Mouse (Mus musculus): ENCODE measurements around the gene Paip2b. TPM values are rescaled to one million over a fixed set of nuclear protein-coding genes. Genes with fewer than 3 reads are reported as not detected.

Paip2b gene
- total and polyA plus RNA-seq, 3 experiments, result 26.7 to 36.3 (median 30.9) TPM

DNA sequence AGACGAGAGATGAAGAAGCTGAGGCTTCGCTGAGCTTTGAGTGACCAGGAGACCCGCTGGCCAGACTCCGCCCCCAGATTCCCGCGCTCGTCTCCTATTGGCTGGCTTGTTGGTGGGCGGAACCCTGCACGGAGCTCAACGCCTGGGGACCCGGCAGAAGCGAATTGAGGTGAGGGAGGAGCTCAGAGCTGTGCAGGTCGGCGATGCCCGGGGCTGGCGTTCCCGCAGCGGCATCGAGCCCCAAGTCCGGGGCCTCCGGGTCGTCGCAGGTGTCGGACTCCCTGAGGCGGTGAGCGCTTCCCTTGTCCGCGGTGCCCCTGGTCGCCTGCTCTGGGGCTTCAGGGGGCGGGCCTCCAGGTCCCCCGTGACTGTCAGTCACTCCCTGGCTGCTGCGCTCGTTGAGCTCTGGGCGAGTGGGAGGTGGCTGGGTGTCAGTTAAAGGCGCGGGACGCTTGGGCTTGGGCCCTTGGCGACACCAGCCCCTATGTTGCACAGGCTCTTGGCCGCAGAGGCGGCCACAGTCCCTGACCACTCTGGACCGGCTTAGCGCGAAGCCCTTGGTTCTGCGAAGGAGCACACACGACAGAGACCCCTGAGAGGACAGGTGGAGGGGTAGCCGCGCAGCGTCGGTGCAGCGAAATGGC lies 35.5 kb upstream of the Paip2b start, which contains the start of gene Zfp638 (continued):
- TF ChIP-seq POLR2AphosphoS2 (IDR thresholded peaks at IDR 0.05; ENCODE audit: low read depth, low read length) (no peak), PAX5 (IDR thresholded peaks at IDR 0.05; ENCODE audit: low read length) (no peak), TCF12 (IDR thresholded peaks at IDR 0.05; ENCODE audit: low read depth, low read length) (0 out of 2 replicates have a peak, but pooled peaks have one; percentile 11), CHD1 (IDR thresholded peaks at IDR 0.05; ENCODE audit: low read depth, low read length) (no peak), MAFK (IDR thresholded peaks at IDR 0.05; ENCODE audit: insufficient replicate concordance, low read length) (no peak), HCFC1 (IDR thresholded peaks at IDR 0.05; ENCODE audit: low read depth, low read length) (no peak), ZNF384 (IDR thresholded peaks at IDR 0.05; ENCODE audit: low read depth, low read length) (no peak), CHD2 (IDR thresholded peaks at IDR 0.05; ENCODE audit: low read length) (no peak), MXI1 (IDR thresholded peaks at IDR 0.05; ENCODE audit: low read depth, low read length) (peak; percentile 55; the same call in 1 of the 2 replicates), SMC3 (IDR thresholded peaks at IDR 0.05; ENCODE audit: low read depth, low read length) (no peak), POLR2A (IDR thresholded peaks at IDR 0.05; ENCODE audit: low read depth, low read length) (peak; percentile 43; the same call in 1 of the 2 replicates), NELFE (IDR thresholded peaks at IDR 0.05; ENCODE audit: low read depth, low read length) (no peak)

DNA sequence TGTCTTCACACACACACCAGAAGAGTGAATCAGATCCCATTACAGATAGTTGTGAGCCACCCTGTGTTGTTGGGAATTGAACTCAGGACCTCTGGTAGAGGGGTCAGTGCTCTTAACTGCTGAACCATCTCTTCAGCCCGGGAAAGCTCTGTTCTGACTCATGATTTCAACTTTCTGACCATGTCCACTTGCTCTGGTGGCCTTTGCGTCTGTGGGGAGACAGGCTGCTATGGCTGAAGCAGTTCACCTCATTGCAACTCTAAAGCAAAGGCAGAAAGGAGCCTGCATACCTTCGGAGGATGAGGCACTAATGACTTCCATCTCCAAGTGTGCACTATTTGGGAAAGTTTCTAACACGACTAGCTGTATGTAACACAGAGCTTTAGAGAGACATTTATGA lies 34.9 kb upstream of the Paip2b start:
- dilution Hi-C loops (cut with MboI; ENCODE audit: extremely low pct_ligation_motif_present, extremely low pct_unique_long_range_greater_than_20kb, low sequenced_read_pairs), result no loop called here
- Histone ChIP-seq H3K79me2 (replicated peaks; ENCODE audit: control insufficient read depth, extremely low read depth, insufficient read depth, poor library complexity, severe bottlenecking) (no peaks in the 10 kb centered on the region), H3K4me1 (ENCODE audit: control insufficient read depth in 1 of 2, insufficient read depth in 2 of 2) (peaks cover 5 to 14% of the 10 kb centered on the region in 2 experiments; a peak in 3 of 4 replicates), H3K9me3 (replicated peaks; ENCODE audit: low read length) (peaks cover 4% of the 10 kb centered on the region), H3K27me3 (replicated peaks) (peaks cover 16% of the 10 kb centered on the region), H3K9ac (ENCODE audit: insufficient read depth, low read depth) (no peak overlapping the region), H3K27ac (ENCODE audit: insufficient read depth, low read depth) (no peak overlapping the region), H3K4me2 (ENCODE audit: insufficient read depth, low read depth, poor library complexity, severe bottlenecking) (no peak overlapping the region), H3K36me3 (replicated peaks in 1 of 2; ENCODE audit: control insufficient read depth in 1 of 2, insufficient read depth in 1 of 2, low read length in 1 of 2) (no peaks in the 10 kb centered on the region), H3K4me3 (replicated peaks in 1 of 3; ENCODE audit: low read depth in 2 of 3, low read length in 2 of 3, poor library complexity in 1 of 3) (no peak overlapping the region)
- no peak for DNase-seq (ENCODE audit: extremely low read depth)
- no peak for TF ChIP-seq POLR2AphosphoS2 (IDR thresholded peaks at IDR 0.05; ENCODE audit: low read depth, low read length)
- TF ChIP-seq CHD2 (IDR thresholded peaks at IDR 0.05; ENCODE audit: low read length), result no peak
- TF ChIP-seq ELF1 (IDR thresholded peaks at IDR 0.05; ENCODE audit: low read depth, low read length), result no peak
- TF ChIP-seq TCF12 (IDR thresholded peaks at IDR 0.05; ENCODE audit: low read depth, low read length), result no peak
- no peak for TF ChIP-seq ZKSCAN1 (IDR thresholded peaks at IDR 0.05; ENCODE audit: borderline replicate concordance, low read depth, low read length)
- no peak for TF ChIP-seq MAFK (IDR thresholded peaks at IDR 0.05; ENCODE audit: insufficient replicate concordance, low read length)
- no peak for TF ChIP-seq EP300 (IDR thresholded peaks at IDR 0.05; ENCODE audit: low read length)
- no peak for TF ChIP-seq IRF4 (IDR thresholded peaks at IDR 0.05; ENCODE audit: low read depth, low read length)
- TF ChIP-seq ZMIZ1 (IDR thresholded peaks at IDR 0.05; ENCODE audit: low read depth, low read length), result no peak
- no peak for TF ChIP-seq ETS1 (conservative IDR thresholded peaks at IDR 0.05; ENCODE audit: low read depth, low read length)
- TF ChIP-seq MYC (IDR thresholded peaks at IDR 0.05; ENCODE audit: low read depth, low read length), result no peak
- TF ChIP-seq JUND (conservative IDR thresholded peaks at IDR 0.05; ENCODE audit: low read depth, low read length), result no peak
- TF ChIP-seq ZNF384 (IDR thresholded peaks at IDR 0.05; ENCODE audit: low read depth, low read length), result no peak
- in situ Hi-C loops (cut with MboI; ENCODE audit: low pct_ligation_motif_present, low pct_unique_long_range_greater_than_20kb, low sequenced_read_pairs), result no loop called here
